Mouse (Mus musculus) forelimb bud, embryonic 11.5 days (tissue): ENCODE results near the gene Olfr354.

Source experiments
- DNase-seq: peaks from one replicate; pipeline ENCODE4 v3.0.0-alpha.2; 2012; ENCODE audit warnings: low read depth, low spot score

Olfr354 gene

DNA sequence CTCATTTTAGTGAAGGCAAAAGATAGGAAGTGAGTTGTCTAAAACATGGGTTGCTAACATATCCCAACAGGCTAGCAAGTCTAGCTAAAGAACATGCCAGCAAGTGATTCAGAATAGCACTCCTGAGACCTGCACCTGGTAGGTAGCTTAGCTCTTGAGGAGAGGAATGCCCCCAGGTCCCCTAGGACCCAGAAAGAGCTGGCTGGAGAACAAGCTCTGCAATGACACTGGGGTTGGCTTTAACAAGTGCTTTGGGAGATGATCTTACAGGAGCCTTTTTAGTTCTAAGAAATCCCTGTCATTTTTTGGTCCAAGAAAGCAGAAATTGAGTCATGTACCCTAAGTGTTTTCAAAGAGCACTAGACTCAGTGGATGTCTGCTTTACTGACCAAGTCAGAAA is at the start of gene Olfr354:
TSS of gene Olfr354 (plus strand) at position 301 of the 400 bp plus-strand sequence.
- no peak for DNase-seq

GRCm38 (mm10) chr2:36862560-36862959 is 42.9 kb upstream of the Olfr354 start, which contains the start of gene Olfr351:
Olfr351 (minus strand) TSS chr2:36862660.
- no peak for DNase-seq

GRCm38 (mm10) chr2:36868160-36868559 is 37.3 kb upstream of the Olfr354 start, which contains the start of gene Olfr352:
Olfr352 (plus strand) TSS chr2:36868460.
- DNase-seq, result no peak

DNA sequence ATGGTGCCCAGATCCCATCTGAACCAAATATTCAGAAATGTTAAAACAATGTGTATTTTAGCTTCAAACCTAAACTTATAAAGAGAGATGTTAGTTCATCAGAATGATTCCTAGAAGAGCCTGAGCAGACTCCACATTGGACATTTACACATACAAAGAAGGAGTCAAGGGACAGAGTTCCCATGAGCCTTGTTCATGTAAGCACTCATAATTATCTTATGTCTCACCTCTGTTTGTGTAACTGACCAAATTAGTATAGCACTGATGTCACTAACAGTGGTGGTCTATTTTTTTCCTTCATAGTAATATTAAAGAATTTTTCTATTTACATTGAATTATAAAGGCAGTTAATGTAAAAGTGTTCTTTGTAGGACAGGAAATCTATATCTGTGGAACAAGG is 12.6 kb upstream of the Olfr354 start, which contains the start of gene Olfr353:
TSS of gene Olfr353 (minus strand) at position 101 of the 400 bp plus-strand sequence.
- no peak for DNase-seq

- no peak for DNase-seq
These were observed 8.4 kb upstream of the Olfr354 start for GRCm38 (mm10) chr2:36897114-36897513.

- DNase-seq, result no peak
These were observed 23.3 kb downstream of the Olfr354 start, which contains the start of gene Olfr355 for GRCm38 (mm10) chr2:36928797-36929196. Olfr355 (minus strand) TSS chr2:36928897.

- DNase-seq, result no peak
These were observed 31.3 kb downstream of the Olfr354 start, which contains the start of gene Olfr356 for GRCm38 (mm10) chr2:36936821-36937220. Olfr356 (plus strand) TSS chr2:36937121.
